Mouse (Mus musculus): ENCODE measurements around the gene Pde8a.

GRCm38 (mm10) chr7:81335705-81336431 lies 122.5 kb downstream of the Pde8a start:
- TF ChIP-seq POLR2A (IDR thresholded peaks at IDR 0.05; ENCODE audit: extremely low read depth, insufficient read depth, low read length) (no peak), CTCF (IDR thresholded peaks at IDR 0.05; ENCODE audit: extremely low read depth, insufficient read depth, low read length) (no peak)
